16 mouse cellular contexts compared by ENCODE assay signal in the genomic region with DNA sequence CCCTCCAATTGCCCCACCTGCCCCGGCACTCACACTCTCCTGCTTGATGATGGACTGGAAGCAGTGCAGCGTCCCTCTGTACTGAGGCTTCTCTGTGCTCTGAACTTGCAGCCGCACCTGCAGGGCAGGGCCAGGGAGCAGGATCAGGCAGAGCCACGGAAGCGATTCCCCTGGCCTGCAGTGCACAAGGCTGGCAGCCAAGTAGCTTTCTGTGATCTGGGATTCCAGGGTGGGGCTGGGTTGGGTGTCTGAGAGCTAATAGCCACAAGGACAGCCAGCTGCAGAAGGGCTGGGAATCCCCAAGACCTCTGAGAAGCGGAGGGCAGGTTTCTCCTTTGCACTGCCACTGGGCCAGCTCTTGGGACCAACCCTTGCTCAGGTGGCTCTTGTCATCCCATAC. TPM values are rescaled to one million over a fixed set of nuclear protein-coding genes. Genes with fewer than 3 reads are reported as not detected.
DNase-seq lines count a peak whose midpoint lies in the region; ATAC-seq and TF ChIP-seq lines count a peak whose summit lies in the region.
"Had no signal": no experiment of that assay in that cellular context is flagged by ENCODE, and none has a peak within 500 bp of the region (broad histone marks: within the 10 kb centered on the region; RNA-seq: fewer than 3 reads in every experiment).

No protein-coding gene starts in this region.

- H3K4me2 ChIP-seq in forebrain, embryonic 11.5 days (ENCODE audit: low read depth, low read length, severe bottlenecking), result no peak overlapping the region
- no peak overlapping the region for H3K4me2 ChIP-seq in forebrain, postnatal 0 days (ENCODE audit: low read depth)
- H3K4me2 ChIP-seq in heart, embryonic 16.5 days (ENCODE audit: low read depth, low read length), result no peak overlapping the region
- H3K4me2 ChIP-seq: heart, embryonic 11.5 days; heart, embryonic 15.5 days; hindbrain, embryonic 15.5 days had no signal

- no peak overlapping the region for H3K27ac ChIP-seq in forebrain, embryonic 11.5 days (ENCODE audit: low read depth, low read length)
- no peak overlapping the region for H3K27ac ChIP-seq in forebrain, postnatal 0 days (ENCODE audit: low read depth, low read length)
- no peak overlapping the region for H3K27ac ChIP-seq in heart, embryonic 16.5 days (ENCODE audit: low read length)
- 0 out of 2 replicates have a peak overlapping the region, but pooled peaks have one; percentile 4 for H3K27ac ChIP-seq in embryonic facial prominence, embryonic 10.5 days (replicated peaks)
- H3K27ac ChIP-seq: heart, adult 2 months; heart, embryonic 15.5 days; hindbrain, embryonic 15.5 days had no signal

- no peak overlapping the region for H3K4me3 ChIP-seq in forebrain, embryonic 11.5 days (ENCODE audit: low read depth, low read length)
- H3K4me3 ChIP-seq in forebrain, postnatal 0 days (ENCODE audit: low read depth, low read length), result no peak overlapping the region
- no peak overlapping the region for H3K4me3 ChIP-seq in heart, embryonic 16.5 days (ENCODE audit: low read length)
- H3K4me3 ChIP-seq in embryonic facial prominence, embryonic 10.5 days, result no peak overlapping the region
- H3K4me3 ChIP-seq: heart, adult 2 months; heart, embryonic 15.5 days; hindbrain, embryonic 15.5 days had no signal

- no peak overlapping the region for H3K9ac ChIP-seq in forebrain, embryonic 11.5 days (ENCODE audit: low read length)
- no peak overlapping the region for H3K9ac ChIP-seq in forebrain, postnatal 0 days
- H3K9ac ChIP-seq in heart, embryonic 16.5 days (ENCODE audit: low read length), result no peak overlapping the region
- H3K9ac ChIP-seq: heart, embryonic 15.5 days; hindbrain, embryonic 15.5 days had no signal

- 97% methylated on average over 6 of the region's 6 CpGs for WGBS in forebrain, embryonic 11.5 days
- WGBS in forebrain, postnatal 0 days, result 98% methylated on average over 6 of the region's 6 CpGs
- 91% methylated on average over 6 of the region's 6 CpGs for WGBS in heart, embryonic 16.5 days
- WGBS in embryonic facial prominence, embryonic 10.5 days, result 98% methylated on average over 6 of the region's 6 CpGs

- no peak for ATAC-seq in forebrain, embryonic 11.5 days (replicated peaks; ENCODE audit: low FRiP score)
- no peak for ATAC-seq in forebrain, postnatal 0 days
- 0 out of 2 replicates have a peak, but pooled peaks have one; percentile 10 for ATAC-seq in heart, embryonic 16.5 days (replicated peaks; ENCODE audit: extremely low read depth, insufficient read depth, low FRiP score)
- ATAC-seq: forebrain, embryonic 14.5 days; intestine, embryonic 16.5 days had no signal

- H3K4me1 ChIP-seq in forebrain, embryonic 11.5 days (replicated peaks; ENCODE audit: control insufficient read depth, insufficient read depth, low read length), result no peaks in the 10 kb centered on the region
- H3K4me1 ChIP-seq in forebrain, postnatal 0 days (ENCODE audit: insufficient read depth), result no peaks in the 10 kb centered on the region
- H3K4me1 ChIP-seq in heart, embryonic 16.5 days (ENCODE audit: control insufficient read depth, insufficient read depth, low read length), result no peaks in the 10 kb centered on the region
- H3K4me1 ChIP-seq in embryonic facial prominence, embryonic 10.5 days, result peaks cover 7% of the 10 kb centered on the region; the same call in 1 of the 2 replicates
- H3K4me1 ChIP-seq: heart, embryonic 15.5 days had no signal

- H3K27me3 ChIP-seq in forebrain, embryonic 11.5 days (ENCODE audit: control insufficient read depth, insufficient read depth, low read length), result no peaks in the 10 kb centered on the region
- H3K27me3 ChIP-seq in forebrain, postnatal 0 days (ENCODE audit: insufficient read depth, low read length), result no peaks in the 10 kb centered on the region
- no peaks in the 10 kb centered on the region for H3K27me3 ChIP-seq in heart, embryonic 16.5 days (ENCODE audit: control insufficient read depth, insufficient read depth, low read length)
- no peaks in the 10 kb centered on the region for H3K27me3 ChIP-seq in embryonic facial prominence, embryonic 10.5 days (replicated peaks; ENCODE audit: low read depth, poor library complexity, severe bottlenecking)
- H3K27me3 ChIP-seq: heart, embryonic 15.5 days; hindbrain, embryonic 15.5 days had no signal

- no peak for TF ChIP-seq CTCF in forebrain, postnatal 0 days (IDR thresholded peaks at IDR 0.05; ENCODE audit: low read depth)

- DNase-seq in forebrain, embryonic 11.5 days (ENCODE audit: low spot score), result peak; percentile 31
- no peak for DNase-seq in forebrain, postnatal 0 days
- DNase-seq in heart, adult 18-20 months, result no peak
- no peak for DNase-seq in embryonic facial prominence, embryonic 10.5 days (ENCODE audit: low spot score)
- no peak for DNase-seq in right cerebral cortex, postnatal 14 days
- DNase-seq: adrenal gland, postnatal 10 days; gastrocnemius, postnatal 36 days; heart, adult 2 months; heart, postnatal 36 days; kidney, adult 2 months had no signal

- H3K9me3 ChIP-seq in forebrain, embryonic 11.5 days (ENCODE audit: control insufficient read depth, low read length), result no peaks in the 10 kb centered on the region
- H3K9me3 ChIP-seq in forebrain, postnatal 0 days (ENCODE audit: low read length), result no peaks in the 10 kb centered on the region
- no peaks in the 10 kb centered on the region for H3K9me3 ChIP-seq in heart, embryonic 16.5 days (replicated peaks; ENCODE audit: control insufficient read depth, low read length)
- no peaks in the 10 kb centered on the region for H3K9me3 ChIP-seq in embryonic facial prominence, embryonic 10.5 days
- H3K9me3 ChIP-seq: heart, embryonic 15.5 days; hindbrain, embryonic 15.5 days had no signal

- H3K36me3 ChIP-seq in forebrain, embryonic 11.5 days (ENCODE audit: control insufficient read depth, insufficient read depth, low read length), result no peaks in the 10 kb centered on the region; the same call in 1 of the 2 replicates
- H3K36me3 ChIP-seq in forebrain, postnatal 0 days (ENCODE audit: insufficient read depth), result peaks cover 25% of the 10 kb centered on the region
- peaks cover 8% of the 10 kb centered on the region; the same call in 1 of the 2 replicates for H3K36me3 ChIP-seq in heart, embryonic 16.5 days (ENCODE audit: control insufficient read depth, insufficient read depth)
- H3K36me3 ChIP-seq in embryonic facial prominence, embryonic 10.5 days (replicated peaks), result peaks cover 61% of the 10 kb centered on the region
- H3K36me3 ChIP-seq: heart, embryonic 15.5 days had no signal

RNA-seq across cellular contexts. Expression of a gene that starts 8.0 kb away (rescaled TPM):
- 13.8 and 14.6 TPM in 2 replicates for polyA plus RNA-seq in forebrain, embryonic 11.5 days (2014; fragmentation: Nextera tagmentation; extraction: Ambion mirVana)
- total RNA-seq in forebrain, postnatal 0 days (2014; rRNA removed), result 17.4 and 19.5 TPM in 2 replicates
- 18.7 and 21.4 TPM in 2 replicates for polyA plus RNA-seq in forebrain, postnatal 0 days (2015; fragmentation: Nextera tagmentation; extraction: Ambion mirVana)
- polyA plus RNA-seq in heart, embryonic 16.5 days (2015; fragmentation: Nextera tagmentation; extraction: Ambion mirVana), result 4.2 and 4.3 TPM in 2 replicates
- 1 to 10 TPM; 8.7 to 9.1 TPM for total RNA-seq in heart, adult 18-20 months (2021)
- polyA plus RNA-seq in embryonic facial prominence, embryonic 10.5 days (2016; fragmentation: Nextera tagmentation; extraction: Ambion mirVana), result 12.9 and 13.6 TPM in 2 replicates

RNA-seq across cellular contexts. Expression of a gene that starts 8.2 kb away (rescaled TPM):
- polyA plus RNA-seq in forebrain, embryonic 11.5 days (2014; fragmentation: Nextera tagmentation; extraction: Ambion mirVana), result 10.0 and 12.2 TPM in 2 replicates
- 10.9 and 14.2 TPM in 2 replicates for total RNA-seq in forebrain, postnatal 0 days (2014; rRNA removed)
- polyA plus RNA-seq in forebrain, postnatal 0 days (2015; fragmentation: Nextera tagmentation; extraction: Ambion mirVana), result 11.9 and 12.3 TPM in 2 replicates
- polyA plus RNA-seq in heart, embryonic 16.5 days (2015; fragmentation: Nextera tagmentation; extraction: Ambion mirVana), result 5.8 and 6.6 TPM in 2 replicates
- 1 to 10 TPM; 8.1 to 9.1 TPM for total RNA-seq in heart, adult 18-20 months (2021)
- polyA plus RNA-seq in embryonic facial prominence, embryonic 10.5 days (2016; fragmentation: Nextera tagmentation; extraction: Ambion mirVana), result 13.1 and 15.2 TPM in 2 replicates

RNA-seq across cellular contexts. Expression of a gene that starts 34.9 kb away (rescaled TPM):
- 20.8 and 22.1 TPM in 2 replicates for polyA plus RNA-seq in forebrain, embryonic 11.5 days (2014; fragmentation: Nextera tagmentation; extraction: Ambion mirVana)
- 31.9 and 33.8 TPM in 2 replicates for total RNA-seq in forebrain, postnatal 0 days (2014; rRNA removed)
- polyA plus RNA-seq in forebrain, postnatal 0 days (2015; fragmentation: Nextera tagmentation; extraction: Ambion mirVana), result 7.4 and 8.8 TPM in 2 replicates
- 11.7 and 12.5 TPM in 2 replicates for polyA plus RNA-seq in heart, embryonic 16.5 days (2015; fragmentation: Nextera tagmentation; extraction: Ambion mirVana)
- 10 to 100 TPM; 31.5 to 37.2 TPM for total RNA-seq in heart, adult 18-20 months (2021)
- polyA plus RNA-seq in embryonic facial prominence, embryonic 10.5 days (2016; fragmentation: Nextera tagmentation; extraction: Ambion mirVana), result 14.0 and 15.0 TPM in 2 replicates
